Mouse (Mus musculus) ZHBTc4 (cell line): ENCODE measurements around the gene Pcp4.

Source experiments
- DNase-seq: peaks from one replicate; pipeline ENCODE4 v3.0.0-alpha.2; 2011; ENCODE audit warnings: low read depth, low spot score

Pcp4 gene

DNA sequence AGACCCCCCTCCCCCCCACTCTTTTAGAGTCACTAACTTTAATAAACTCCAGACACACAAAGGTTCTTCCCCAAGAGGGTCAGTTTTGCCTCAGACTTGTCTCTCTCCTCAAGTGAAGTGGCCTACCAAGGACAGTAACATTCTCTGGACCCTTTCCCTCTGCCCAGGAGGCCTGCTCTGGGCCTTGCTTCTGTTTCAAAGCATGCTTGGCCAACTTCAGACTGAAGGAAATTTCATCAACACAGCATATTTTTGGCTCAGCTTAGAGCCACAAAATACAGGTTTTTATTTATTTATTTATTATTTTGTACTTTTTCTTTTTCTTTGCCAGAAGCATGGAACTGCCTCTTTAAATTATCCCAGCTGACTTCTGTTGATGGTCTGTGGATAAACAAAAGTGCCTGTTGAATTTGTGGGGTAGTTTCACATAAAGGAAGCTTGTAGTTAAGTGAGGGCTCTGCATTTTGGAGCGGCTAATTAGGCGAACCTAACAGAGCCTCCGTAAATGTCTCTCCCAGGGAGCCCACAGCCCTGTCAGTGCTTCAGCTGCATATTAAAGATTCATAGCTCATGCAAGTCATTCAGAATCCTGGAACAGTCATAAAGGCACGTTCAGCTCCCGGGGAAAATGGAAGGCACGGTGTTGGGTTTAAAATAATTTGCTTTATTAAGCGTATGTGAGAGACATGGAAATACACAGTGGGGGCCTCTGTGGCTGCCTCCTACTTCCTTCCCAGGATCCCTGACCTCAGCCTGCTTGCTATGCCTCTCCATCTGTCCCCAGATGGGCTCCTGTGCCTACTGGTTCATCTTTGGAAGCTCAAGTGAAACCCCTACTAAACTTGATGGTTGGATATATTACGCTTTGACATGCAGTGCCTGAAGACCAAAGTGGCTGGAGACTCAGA is 96.2 kb downstream of the Pcp4 start:
- DNase-seq = no peak

- no peak for DNase-seq
Measured at GRCm38 (mm10) chr16:96567428-96567827, 100.0 kb downstream of the Pcp4 start.
